Mouse (Mus musculus): Measurements from ENCODE around the gene Map3k13. TPM values are rescaled to one million over a fixed set of nuclear protein-coding genes. Genes with fewer than 3 reads are reported as not detected.

Gene Map3k13
- polyA plus RNA-seq, 1 experiment from 2014 or later, result 1.1 TPM

DNA sequence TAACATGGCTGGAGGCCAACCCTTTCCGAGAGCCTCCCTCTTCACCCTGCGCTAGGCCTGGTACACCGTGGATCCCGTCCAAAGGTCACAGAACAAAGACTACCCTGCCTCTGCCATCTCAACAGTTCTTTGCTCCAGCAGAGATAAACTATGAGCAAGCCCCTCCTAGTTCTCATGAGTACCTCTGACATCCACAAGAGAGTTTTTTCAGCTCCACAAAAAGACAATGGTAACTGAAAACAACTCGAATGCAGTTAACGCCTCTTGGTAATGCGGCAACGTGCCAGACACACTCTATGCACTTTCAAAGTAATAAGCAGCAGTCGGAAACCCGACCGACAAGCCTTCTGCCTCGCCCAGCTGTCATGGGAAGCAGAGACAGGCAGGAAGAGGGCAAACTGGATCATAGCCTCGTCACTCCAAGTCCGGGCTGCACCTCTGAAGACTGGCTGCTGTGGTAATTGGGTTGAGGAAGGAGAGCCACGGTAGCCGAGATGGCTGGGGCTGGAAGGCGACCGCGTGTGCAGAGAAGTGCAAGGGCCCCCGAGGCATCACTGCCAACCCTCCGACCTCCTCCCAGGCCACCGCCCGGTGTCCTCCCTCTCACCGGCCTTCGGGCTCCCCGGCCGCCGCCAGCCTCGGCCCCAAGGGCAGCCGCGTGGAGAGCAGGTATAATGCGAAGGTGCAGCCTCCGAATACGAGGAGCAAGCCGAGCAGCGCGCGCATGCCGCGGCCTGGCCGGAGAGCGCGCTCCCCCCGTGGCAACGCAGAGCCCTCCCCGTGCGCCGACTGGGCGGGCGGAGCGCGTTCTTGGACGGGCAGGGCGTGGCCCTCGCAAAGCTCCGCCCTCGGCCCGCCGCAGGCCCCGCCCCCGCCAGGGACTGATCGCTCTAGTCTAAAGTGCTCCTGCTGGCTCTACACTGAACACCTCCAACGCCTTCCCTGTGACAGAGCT lies 152.9 kb downstream of the Map3k13 start, which contains the start of gene Tmem41a:
Gene Tmem41a (minus strand): TSS at position 792 of the 955 bp plus-strand sequence.
- Histone ChIP-seq H3K4me1 (peaks cover 7% of the 10 kb centered on the region; the same call in 1 of the 2 replicates), H3K4me2 (peak within 1 kb of the TSS; percentile 77), H3K4me3 (replicated peaks) (peak within 1 kb of the TSS; percentile 61), H3K9me3 (no peaks in the 10 kb centered on the region), H3K9ac (peak within 1 kb of the TSS; percentile 40), H3K27ac (peak within 1 kb of the TSS; percentile 55), H3K27me3 (replicated peaks) (no peaks in the 10 kb centered on the region), H3K36me3 (no peaks in the 10 kb centered on the region)
- under 1% methylated on average over 63 of the region's 63 CpGs for WGBS
- ATAC-seq (ENCODE audit: insufficient read depth, low FRiP score, low read depth), result peak; percentile 97

DNA sequence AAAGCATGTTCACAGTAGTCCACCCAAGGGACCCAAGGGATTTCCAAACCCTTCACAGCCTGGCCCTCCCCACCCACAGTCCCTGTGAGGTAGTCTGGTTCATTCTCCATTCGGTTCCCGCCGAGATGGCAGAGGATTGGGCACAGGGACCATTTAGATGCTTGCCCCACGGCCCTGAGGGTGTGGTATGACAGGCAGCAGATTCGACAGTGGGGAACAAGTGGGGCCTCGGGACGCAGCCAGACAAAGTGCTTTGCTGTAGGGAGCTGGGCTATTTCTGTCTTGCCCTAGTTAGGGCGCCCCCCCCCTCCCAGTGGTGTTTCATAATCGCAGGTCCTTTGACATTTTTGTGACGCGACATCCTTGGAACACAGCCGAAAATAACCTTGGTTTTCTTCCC lies 161.4 kb downstream of the Map3k13 start:
- no peak overlapping the region for H3K27ac ChIP-seq
- WGBS, result 85% methylated on average over 12 of the region's 12 CpGs
- H3K27me3 ChIP-seq (replicated peaks), result no peaks in the 10 kb centered on the region
- no peaks in the 10 kb centered on the region for H3K9me3 ChIP-seq
- no peak overlapping the region for H3K9ac ChIP-seq
- ATAC-seq (ENCODE audit: insufficient read depth, low FRiP score, low read depth), result no peak
- H3K4me3 ChIP-seq (replicated peaks), result no peak overlapping the region
- no peak overlapping the region for H3K4me2 ChIP-seq
- no peaks in the 10 kb centered on the region for H3K4me1 ChIP-seq
- no peaks in the 10 kb centered on the region for H3K36me3 ChIP-seq

DNA sequence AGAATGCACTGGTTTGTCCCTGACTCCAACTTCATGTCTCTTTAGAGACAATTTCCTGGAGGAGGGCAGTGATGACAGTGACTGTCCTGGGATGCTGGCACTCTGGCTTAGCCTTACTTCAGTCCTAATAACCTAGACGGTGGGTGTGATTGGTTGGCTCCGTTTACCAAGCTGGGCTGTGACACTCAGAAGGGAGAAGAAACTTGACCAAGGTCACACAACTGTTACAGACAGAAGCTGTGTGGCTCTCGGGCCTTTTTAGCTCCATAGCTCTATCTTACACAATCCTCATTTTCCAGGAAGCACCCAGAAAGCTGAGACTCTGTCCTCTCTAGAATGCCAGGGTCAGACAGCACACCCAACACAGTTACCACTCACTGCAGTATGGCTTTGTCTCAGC lies 171.4 kb downstream of the Map3k13 start:
- H3K27me3 ChIP-seq (replicated peaks), result no peaks in the 10 kb centered on the region
- no peaks in the 10 kb centered on the region for H3K4me1 ChIP-seq
- no peaks in the 10 kb centered on the region for H3K9me3 ChIP-seq
- ATAC-seq (ENCODE audit: insufficient read depth, low FRiP score, low read depth), result no peak
- H3K27ac ChIP-seq, result no peak overlapping the region
- 79% methylated on average over 3 of the region's 3 CpGs for WGBS
- H3K4me2 ChIP-seq, result no peak overlapping the region
- no peak overlapping the region for H3K4me3 ChIP-seq (replicated peaks)
- H3K36me3 ChIP-seq, result no peaks in the 10 kb centered on the region
- no peak overlapping the region for H3K9ac ChIP-seq

GRCm38 (mm10) chr16:21969874-21970273 lies 175.7 kb downstream of the Map3k13 start:
- no peak overlapping the region for H3K4me3 ChIP-seq (replicated peaks)
- no peaks in the 10 kb centered on the region for H3K36me3 ChIP-seq
- no peak for ATAC-seq (ENCODE audit: insufficient read depth, low FRiP score, low read depth)
- WGBS, result 69% methylated on average over 5 of the region's 5 CpGs
- H3K9ac ChIP-seq, result no peak overlapping the region
- no peaks in the 10 kb centered on the region for H3K4me1 ChIP-seq
- no peak overlapping the region for H3K27ac ChIP-seq
- no peaks in the 10 kb centered on the region for H3K27me3 ChIP-seq (replicated peaks)
- no peak overlapping the region for H3K4me2 ChIP-seq
- H3K9me3 ChIP-seq, result no peaks in the 10 kb centered on the region

DNA sequence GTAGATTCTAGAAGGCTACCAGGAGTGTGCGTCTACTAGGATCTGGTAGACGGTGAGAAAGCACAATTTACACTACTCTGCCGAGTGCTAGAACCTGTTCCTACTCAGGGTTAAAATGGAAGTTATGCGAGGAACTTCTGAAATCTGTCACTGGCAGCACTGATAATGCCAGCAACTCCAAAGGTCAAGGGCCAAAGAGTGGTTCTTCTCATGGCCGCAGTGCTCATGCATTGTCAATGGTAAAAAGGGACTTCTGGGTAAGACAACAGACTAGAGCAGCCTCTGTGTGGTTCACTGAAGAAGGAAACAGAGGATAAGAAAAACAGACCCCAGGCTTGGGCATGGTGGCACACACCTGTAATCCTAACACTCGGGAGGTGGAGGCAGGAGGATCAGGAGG lies 176.4 kb downstream of the Map3k13 start:
- H3K9me3 ChIP-seq, result no peaks in the 10 kb centered on the region
- ATAC-seq (ENCODE audit: insufficient read depth, low FRiP score, low read depth), result no peak
- H3K27ac ChIP-seq, result no peak overlapping the region
- no peaks in the 10 kb centered on the region for H3K4me1 ChIP-seq
- no peak overlapping the region for H3K4me3 ChIP-seq (replicated peaks)
- H3K27me3 ChIP-seq (replicated peaks), result no peaks in the 10 kb centered on the region
- no peak overlapping the region for H3K9ac ChIP-seq
- no peaks in the 10 kb centered on the region for H3K36me3 ChIP-seq
- WGBS, result 77% methylated on average over 6 of the region's 6 CpGs
- H3K4me2 ChIP-seq, result no peak overlapping the region

- Histone ChIP-seq H3K4me3 (replicated peaks) (no peak overlapping the region), H3K4me2 (no peak overlapping the region), H3K4me1 (0 out of 2 replicates have a peak, but pooled peaks cover 7% of the 10 kb centered on the region), H3K9ac (no peak overlapping the region), H3K27ac (no peak overlapping the region), H3K36me3 (no peaks in the 10 kb centered on the region), H3K27me3 (replicated peaks) (no peaks in the 10 kb centered on the region), H3K9me3 (no peaks in the 10 kb centered on the region)
- ATAC-seq (ENCODE audit: insufficient read depth, low FRiP score, low read depth), result no peak
- WGBS, result 75% methylated on average over 4 of the region's 4 CpGs
Measured at GRCm38 (mm10) chr16:21971446-21971845, 177.3 kb downstream of the Map3k13 start.

GRCm38 (mm10) chr16:21976203-21976602 lies 182.1 kb downstream of the Map3k13 start:
- Histone ChIP-seq H3K4me2 (peak overlapping the region; percentile 45), H3K9me3 (no peaks in the 10 kb centered on the region), H3K4me3 (replicated peaks) (peak overlapping the region; percentile 6; the same call in 1 of the 2 replicates), H3K27ac (no peak overlapping the region), H3K36me3 (no peaks in the 10 kb centered on the region), H3K27me3 (replicated peaks) (no peaks in the 10 kb centered on the region), H3K4me1 (0 out of 2 replicates have a peak, but pooled peaks cover 8% of the 10 kb centered on the region), H3K9ac (no peak overlapping the region)
- ATAC-seq (ENCODE audit: insufficient read depth, low FRiP score, low read depth), result no peak
- 7% methylated on average over 16 of the region's 16 CpGs for WGBS

- Histone ChIP-seq H3K9me3 (no peaks in the 10 kb centered on the region), H3K9ac (no peak overlapping the region), H3K36me3 (no peaks in the 10 kb centered on the region), H3K27ac (no peak overlapping the region), H3K4me3 (replicated peaks) (no peak overlapping the region), H3K4me1 (0 out of 2 replicates have a peak, but pooled peaks cover 8% of the 10 kb centered on the region), H3K27me3 (replicated peaks) (no peaks in the 10 kb centered on the region), H3K4me2 (no peak overlapping the region)
- WGBS, result 73% methylated on average over 5 of the region's 5 CpGs
- ATAC-seq (ENCODE audit: insufficient read depth, low FRiP score, low read depth), result no peak
Measured at GRCm38 (mm10) chr16:21977347-21977746, 183.2 kb downstream of the Map3k13 start.

Other genes with a start within 250 kb of the Map3k13 start
- 19.5 TPM in 2 replicates for gene 2510009E07Rik, start 99.7 kb upstream of the Map3k13 start, polyA plus RNA-seq (2015; fragmentation: Nextera tagmentation; extraction: Ambion mirVana)
- gene Ehhadh, start 6.5 kb upstream of the Map3k13 start, polyA plus RNA-seq (2015; fragmentation: Nextera tagmentation; extraction: Ambion mirVana), result 5.0 and 5.1 TPM in 2 replicates
- 40.6 and 42.0 TPM in 2 replicates for gene Tmem41a, start 153.2 kb downstream of the Map3k13 start, polyA plus RNA-seq (2015; fragmentation: Nextera tagmentation; extraction: Ambion mirVana)
- gene Liph, start 201.3 kb downstream of the Map3k13 start, polyA plus RNA-seq (2015; fragmentation: Nextera tagmentation; extraction: Ambion mirVana), result 15.9 and 21.4 TPM in 2 replicates
- 42.4 and 42.9 TPM in 2 replicates for gene Senp2, start 215.1 kb downstream of the Map3k13 start, polyA plus RNA-seq (2015; fragmentation: Nextera tagmentation; extraction: Ambion mirVana)

Measured in stomach, embryonic 15.5 days (tissue).